Mouse (Mus musculus): ENCODE results near the gene Mmp9.

Gene Mmp9

DNA sequence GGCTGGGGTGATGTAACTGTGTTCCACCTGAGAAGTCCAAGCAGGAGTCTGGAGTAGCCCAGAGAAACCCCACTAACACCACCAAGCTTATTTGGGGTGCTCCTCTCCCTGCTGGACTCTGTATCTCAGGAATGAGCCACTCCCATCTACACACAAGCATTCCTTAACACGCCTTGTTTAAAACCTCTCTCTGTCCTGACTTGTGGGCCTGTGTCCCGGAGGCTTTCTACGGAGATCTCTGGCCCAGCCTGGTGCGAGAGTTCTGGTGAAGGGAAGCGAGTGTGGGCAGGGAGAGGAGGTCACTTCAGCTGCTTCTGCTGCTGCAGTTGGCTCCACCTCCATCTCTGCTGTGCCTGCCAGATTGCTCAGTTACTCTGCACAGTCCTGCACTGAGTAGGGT is 15.6 kb downstream of the Mmp9 start:
- DNase-seq = no peak

- DNase-seq = no peak
Measured at GRCm38 (mm10) chr2:164957548-164958315, 17.2 kb downstream of the Mmp9 start.

- peak; percentile 95 for DNase-seq
Measured at GRCm38 (mm10) chr2:164960716-164961441, 20.3 kb downstream of the Mmp9 start, which contains the start of gene Slc12a5. Slc12a5 (plus strand) TSS chr2:164960802.

GRCm38 (mm10) chr2:164961506-164962182 is 21.1 kb downstream of the Mmp9 start:
- DNase-seq = no peak

DNA sequence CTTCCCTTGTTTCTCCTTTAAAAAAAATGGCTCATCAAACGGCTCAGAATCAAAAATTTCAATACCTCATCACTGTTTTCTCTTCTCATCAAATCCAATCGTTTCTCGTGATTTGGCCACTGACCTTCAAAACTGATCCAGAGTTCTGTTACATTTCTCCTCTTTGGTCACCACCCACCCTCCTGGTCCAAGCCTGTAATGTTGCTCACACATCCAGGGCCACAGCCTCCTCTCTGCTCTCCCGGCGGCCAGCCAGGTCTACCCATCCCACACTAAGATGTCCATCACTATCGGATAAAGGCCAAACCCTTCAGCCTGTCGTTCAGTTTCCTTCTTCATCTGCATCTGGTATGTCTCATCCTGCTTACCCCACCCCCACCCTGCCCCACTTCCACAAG is 21.6 kb downstream of the Mmp9 start:
- DNase-seq = no peak

GRCm38 (mm10) chr2:164964242-164964894 is 23.8 kb downstream of the Mmp9 start:
- DNase-seq = no peak

DNA sequence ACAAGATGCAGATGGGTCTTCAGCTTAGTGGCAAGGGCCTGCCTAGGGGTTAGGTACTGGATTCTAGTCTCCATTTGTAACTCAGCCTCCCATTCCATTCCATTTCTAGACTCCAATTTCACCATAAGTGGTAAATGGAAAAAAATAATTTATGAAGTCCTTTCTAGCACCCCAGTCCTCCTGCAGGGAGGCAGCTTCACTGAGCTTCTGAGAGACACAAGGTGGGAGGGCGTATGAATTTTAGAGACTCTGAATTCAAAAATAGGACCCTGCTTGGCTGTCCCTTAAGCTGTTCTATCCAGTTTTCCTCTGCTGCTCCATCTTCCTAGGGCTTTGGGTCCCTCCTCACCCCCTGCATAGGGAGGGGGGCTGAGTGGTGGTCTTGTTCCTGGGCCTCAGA is 24.4 kb downstream of the Mmp9 start:
- DNase-seq = no peak

- no peak for DNase-seq
Measured at GRCm38 (mm10) chr2:164966381-164966780, 25.8 kb downstream of the Mmp9 start.

DNA sequence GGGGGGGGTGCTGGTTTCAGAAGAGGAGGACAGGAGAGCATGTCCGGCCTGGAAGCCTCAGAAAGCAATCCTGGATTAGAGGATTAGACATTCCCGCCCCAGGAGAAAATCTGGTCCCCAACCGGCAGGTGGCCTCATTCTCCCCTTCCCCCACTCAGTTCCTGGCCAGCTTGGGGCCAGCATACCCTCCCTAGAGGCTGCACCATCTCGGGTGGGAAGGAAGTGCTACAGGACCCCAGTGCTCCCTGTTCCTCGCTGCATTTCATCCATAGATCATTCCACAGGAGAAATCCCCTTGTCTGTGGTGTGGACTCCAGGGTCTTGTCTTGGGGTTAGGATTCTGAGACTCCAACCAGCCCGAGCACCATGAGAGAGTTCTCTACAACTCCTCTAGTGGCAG is 26.6 kb downstream of the Mmp9 start:
- DNase-seq = no peak

GRCm38 (mm10) chr2:164967761-164968440 is 27.3 kb downstream of the Mmp9 start:
- no peak for DNase-seq

DNA sequence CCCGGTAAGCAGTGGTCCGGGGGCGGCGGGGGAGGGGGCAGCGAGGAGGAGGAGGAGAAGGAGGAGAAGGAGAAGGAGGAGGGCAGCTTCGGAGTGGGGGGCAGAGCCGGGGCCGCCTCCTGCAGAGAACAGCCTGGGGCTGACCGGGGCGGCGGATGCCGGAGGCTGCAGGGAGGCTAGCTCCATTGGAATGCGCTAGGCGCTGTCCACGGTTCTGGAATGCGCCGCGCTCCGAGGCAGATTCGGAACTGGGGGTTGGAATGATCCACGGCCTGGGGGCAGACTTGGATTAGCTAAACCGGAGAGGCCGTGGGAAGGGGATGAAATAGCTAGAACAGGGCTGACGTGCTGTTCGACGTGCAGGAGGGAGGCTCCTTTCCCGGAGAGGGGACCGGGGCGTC is 27.9 kb downstream of the Mmp9 start:
- no peak for DNase-seq

GRCm38 (mm10) chr2:164969348-164969781 is 28.8 kb downstream of the Mmp9 start:
- no peak for DNase-seq

GRCm38 (mm10) chr2:164970631-164971196 is 30.1 kb downstream of the Mmp9 start:
- no peak for DNase-seq

GRCm38 (mm10) chr2:164972646-164973045 is 32.1 kb downstream of the Mmp9 start:
- DNase-seq = no peak

- no peak for DNase-seq
Measured at GRCm38 (mm10) chr2:164975611-164976010, 35.0 kb downstream of the Mmp9 start.

- DNase-seq = no peak
Measured at GRCm38 (mm10) chr2:164979749-164980148, 39.2 kb downstream of the Mmp9 start.

DNA sequence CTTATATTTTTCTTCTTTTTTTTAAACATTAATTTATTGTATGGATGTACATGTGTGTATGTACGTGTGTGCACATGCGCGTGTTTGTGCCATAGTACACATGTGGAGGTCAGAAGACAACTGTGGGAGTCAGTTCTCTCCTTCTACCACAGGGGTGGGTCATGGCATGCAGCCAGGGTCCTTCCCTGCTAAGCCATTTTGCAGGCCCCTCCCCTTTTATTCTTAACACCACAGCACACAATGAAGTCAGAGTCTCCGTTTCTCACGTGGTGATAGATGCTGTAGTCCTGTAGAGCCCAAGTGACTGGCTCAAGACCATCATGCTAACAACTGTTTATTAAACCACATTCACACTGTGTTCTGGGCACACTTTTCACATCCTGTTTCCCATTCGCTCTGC is 45.4 kb downstream of the Mmp9 start:
- no peak for DNase-seq

GRCm38 (mm10) chr2:164986371-164987027 is 45.9 kb downstream of the Mmp9 start:
- no peak for DNase-seq

GRCm38 (mm10) chr2:164988777-164989176 is 48.2 kb downstream of the Mmp9 start:
- peak; percentile 93 for DNase-seq

- no peak for DNase-seq
Measured at GRCm38 (mm10) chr2:164991111-164991510, 50.5 kb downstream of the Mmp9 start.

GRCm38 (mm10) chr2:164991808-164992207 is 51.2 kb downstream of the Mmp9 start:
- DNase-seq = no peak

- DNase-seq = no peak
Measured at GRCm38 (mm10) chr2:164994156-164994555, 53.6 kb downstream of the Mmp9 start.
